Mouse (Mus musculus): ENCODE results near the gene Ghrhr.
A peak's percentile ranks its signal among the peaks of the same experiment; 100 is the strongest.

The Ghrhr gene

GRCm38 (mm10) chr6:55353711-55354445, 22.2 kb upstream of the Ghrhr start:
- DNase-seq, result peak in 1 of 2 experiments; percentile 59

- no peak for DNase-seq
Observed at GRCm38 (mm10) chr6:55354456-55355117, 21.5 kb upstream of the Ghrhr start.

GRCm38 (mm10) chr6:55355575-55355974, 20.5 kb upstream of the Ghrhr start:
- no peak for DNase-seq

GRCm38 (mm10) chr6:55356017-55356703, 19.9 kb upstream of the Ghrhr start:
- DNase-seq, result no peak

- DNase-seq, result no peak
Observed at GRCm38 (mm10) chr6:55356976-55357635, 19.0 kb upstream of the Ghrhr start.

GRCm38 (mm10) chr6:55357636-55358031, 18.5 kb upstream of the Ghrhr start:
- DNase-seq, result peak; percentile 87 to 91

GRCm38 (mm10) chr6:55358731-55359143, 17.4 kb upstream of the Ghrhr start:
- no peak for DNase-seq

- DNase-seq, result no peak
Observed at GRCm38 (mm10) chr6:55362663-55363062, 13.4 kb upstream of the Ghrhr start.

GRCm38 (mm10) chr6:55367126-55367525, 9.0 kb upstream of the Ghrhr start:
- DNase-seq, result no peak

GRCm38 (mm10) chr6:55370831-55371230, 5.3 kb upstream of the Ghrhr start:
- DNase-seq, result no peak

- DNase-seq, result no peak
Observed at GRCm38 (mm10) chr6:55376511-55376910, 416 bp downstream of the Ghrhr start.

GRCm38 (mm10) chr6:55377461-55377860, 1.4 kb downstream of the Ghrhr start:
- DNase-seq, result no peak

GRCm38 (mm10) chr6:55379641-55380335, 3.7 kb downstream of the Ghrhr start:
- DNase-seq, result peak; percentile 44 to 65

- no peak for DNase-seq
Observed at GRCm38 (mm10) chr6:55381966-55382365, 5.9 kb downstream of the Ghrhr start.

- peak; percentile 55 to 85 for DNase-seq
Observed at GRCm38 (mm10) chr6:55383897-55384296, 7.8 kb downstream of the Ghrhr start.

- DNase-seq, result no peak
Observed at GRCm38 (mm10) chr6:55384356-55384951, 8.4 kb downstream of the Ghrhr start.

GRCm38 (mm10) chr6:55388546-55389169, 12.6 kb downstream of the Ghrhr start:
- no peak for DNase-seq

GRCm38 (mm10) chr6:55389321-55389720, 13.2 kb downstream of the Ghrhr start:
- DNase-seq, result no peak

- DNase-seq, result no peak
Observed at GRCm38 (mm10) chr6:55391814-55392213, 15.7 kb downstream of the Ghrhr start.

- DNase-seq, result peak; percentile 64 to 88
Observed at GRCm38 (mm10) chr6:55392453-55392852, 16.4 kb downstream of the Ghrhr start.

- DNase-seq, result no peak
Observed at GRCm38 (mm10) chr6:55394854-55395253, 18.8 kb downstream of the Ghrhr start.

GRCm38 (mm10) chr6:55396176-55396575, 20.1 kb downstream of the Ghrhr start:
- peak; percentile 20 to 30 for DNase-seq

All from kidney, postnatal 36 days (tissue).